Mouse (Mus musculus): ENCODE data around the gene Doc2a. TPM values are rescaled to one million over a fixed set of nuclear protein-coding genes. Genes with fewer than 3 reads are reported as not detected.

Gene Doc2a
- polyA plus RNA-seq, 1 experiment from 2014 or later: 4.3 TPM

DNA sequence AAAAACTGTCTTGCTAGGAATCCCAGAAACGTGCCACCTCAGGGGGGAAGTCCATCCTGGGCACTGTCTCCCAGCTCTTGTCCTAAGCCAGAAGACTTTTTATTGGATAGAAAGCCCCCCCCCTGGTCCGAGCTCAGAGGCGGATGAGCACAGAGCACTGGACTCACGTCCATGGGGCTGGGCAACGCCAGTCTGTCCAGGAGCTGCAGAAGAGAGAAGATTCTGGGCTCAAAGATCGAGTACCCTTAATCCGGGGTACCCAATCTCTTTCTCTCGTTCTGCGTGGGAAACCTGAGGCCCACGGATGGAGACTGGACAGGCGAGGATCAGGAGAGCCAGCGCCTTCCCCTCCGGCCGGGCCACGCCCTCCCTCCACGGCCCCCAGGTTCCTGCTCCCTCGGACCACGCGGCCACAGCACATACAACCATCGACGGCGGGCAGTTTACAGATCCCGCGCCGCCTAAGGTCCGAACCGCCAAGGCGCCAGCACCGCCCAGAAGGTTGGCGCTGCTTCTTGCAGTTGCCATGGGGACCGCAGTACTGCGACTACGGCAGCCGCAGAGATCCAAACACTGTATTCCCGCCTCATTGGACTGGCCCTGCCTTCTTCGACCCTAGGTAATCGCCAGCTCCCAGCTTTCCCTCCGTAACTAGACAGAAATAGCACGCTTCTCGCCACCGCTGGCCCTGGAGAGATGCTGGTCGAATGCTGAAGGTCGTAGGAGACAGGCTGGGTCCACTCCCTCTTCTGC, 38.3 kb upstream of the Doc2a start:
- no peaks in the 10 kb centered on the region for H3K27me3 ChIP-seq
- H3K4me2 ChIP-seq (replicated peaks): peak overlapping the region; percentile 91
- H3K4me1 ChIP-seq: peaks cover 17% of the 10 kb centered on the region
- ATAC-seq (ENCODE audit: low FRiP score): peak; percentile 90
- peak overlapping the region; percentile 64 for H3K4me3 ChIP-seq
- peak overlapping the region; percentile 83 for H3K9ac ChIP-seq
- H3K9me3 ChIP-seq (replicated peaks): no peaks in the 10 kb centered on the region
- peak overlapping the region; percentile 77 for H3K27ac ChIP-seq
- under 1% methylated on average over 43 of the region's 43 CpGs for WGBS
- peaks cover 4% of the 10 kb centered on the region; the same call in 1 of the 2 replicates for H3K36me3 ChIP-seq

DNA sequence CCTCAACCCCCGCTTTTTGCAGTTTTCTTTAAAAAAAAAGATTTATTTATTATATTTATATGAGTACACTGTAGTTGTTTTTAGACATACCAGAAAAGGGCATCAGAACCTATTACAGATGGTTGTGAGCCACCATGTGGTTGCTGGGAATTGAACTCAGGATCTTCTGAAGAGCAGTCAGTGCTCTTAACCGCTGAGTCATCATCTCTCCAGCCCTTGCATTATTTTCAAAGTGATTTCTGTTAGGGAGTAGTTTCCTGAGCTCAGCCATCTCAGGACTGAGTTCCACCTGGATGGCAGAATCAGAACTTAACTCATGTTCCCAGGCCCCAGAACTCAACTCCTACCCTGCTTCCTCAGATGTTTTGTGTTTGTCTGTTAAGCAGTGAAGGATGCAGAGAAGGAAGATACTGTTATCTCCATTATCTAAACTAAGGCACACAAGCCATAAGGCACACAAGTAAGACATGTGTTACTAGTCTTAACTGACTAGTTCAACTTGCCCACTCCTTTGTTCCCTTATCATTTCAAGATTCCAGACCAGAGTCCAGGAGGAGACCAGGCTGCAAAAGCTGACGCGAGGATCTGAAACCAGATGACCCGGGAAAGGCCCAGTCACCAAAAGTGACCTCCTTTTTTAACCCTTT, 37.4 kb upstream of the Doc2a start:
- no peaks in the 10 kb centered on the region for H3K36me3 ChIP-seq
- H3K9ac ChIP-seq: peak overlapping the region; percentile 83; the same call in 1 of the 2 replicates
- 59% methylated on average over 5 of the region's 5 CpGs for WGBS
- no peak overlapping the region for H3K4me3 ChIP-seq
- H3K4me2 ChIP-seq (replicated peaks): 0 out of 2 replicates have a peak overlapping the region, but pooled peaks have one; percentile 91
- ATAC-seq (ENCODE audit: low FRiP score): no peak
- no peaks in the 10 kb centered on the region for H3K9me3 ChIP-seq (replicated peaks)
- no peak overlapping the region for H3K27ac ChIP-seq
- peaks cover 17% of the 10 kb centered on the region for H3K4me1 ChIP-seq
- H3K27me3 ChIP-seq: no peaks in the 10 kb centered on the region

DNA sequence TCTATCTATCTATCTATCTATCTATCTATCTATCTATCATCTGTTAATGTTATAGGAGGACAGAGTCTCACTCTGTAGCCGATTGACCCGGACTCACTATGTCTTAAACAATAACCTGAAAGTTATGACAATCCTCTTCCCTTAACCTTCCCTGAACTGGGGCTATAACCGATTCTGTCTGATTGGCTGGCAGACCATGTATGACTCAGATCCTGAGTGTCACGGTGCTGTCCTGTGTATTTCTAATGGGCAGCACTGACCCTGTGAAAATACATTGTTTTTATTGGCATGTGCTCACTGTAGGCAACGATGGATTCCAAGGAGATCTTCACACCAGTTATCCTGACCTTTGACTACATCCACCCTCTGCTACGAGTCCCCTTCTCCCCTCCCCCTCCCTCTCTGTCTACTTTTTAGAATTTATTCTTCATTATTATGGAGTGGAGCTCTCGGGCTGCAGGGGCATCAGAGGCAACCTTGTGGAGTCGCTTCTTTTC, 31.4 kb upstream of the Doc2a start:
- H3K27me3 ChIP-seq: no peaks in the 10 kb centered on the region
- no peak for ATAC-seq (ENCODE audit: low FRiP score)
- no peaks in the 10 kb centered on the region for H3K9me3 ChIP-seq (replicated peaks)
- H3K4me3 ChIP-seq: no peak overlapping the region
- 52% methylated on average over 8 of the region's 8 CpGs for WGBS
- no peaks in the 10 kb centered on the region for H3K4me1 ChIP-seq
- no peaks in the 10 kb centered on the region for H3K36me3 ChIP-seq
- H3K9ac ChIP-seq: no peak overlapping the region
- H3K27ac ChIP-seq: no peak overlapping the region
- H3K4me2 ChIP-seq (replicated peaks): no peak overlapping the region

DNA sequence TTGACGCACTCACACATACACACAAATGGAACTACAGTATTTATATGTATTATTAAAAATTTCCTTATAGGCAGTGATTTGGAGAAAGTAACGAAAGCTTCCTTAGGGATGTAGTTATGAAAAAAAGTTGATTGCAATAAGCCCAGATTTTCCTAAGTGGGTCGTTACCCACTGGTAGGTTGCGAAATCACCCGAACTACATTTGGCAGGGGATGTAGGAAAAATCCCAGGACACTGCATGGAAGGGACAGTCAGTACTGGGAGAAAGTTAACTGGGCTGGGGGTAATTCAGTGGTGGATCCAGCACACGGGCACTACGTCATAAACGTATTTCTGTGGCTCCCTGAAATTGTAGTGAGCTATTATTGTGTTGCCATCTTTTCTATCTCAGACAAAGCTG, 30.7 kb upstream of the Doc2a start:
- Histone ChIP-seq H3K9me3 (replicated peaks) (no peaks in the 10 kb centered on the region), H3K4me2 (replicated peaks) (no peak overlapping the region), H3K4me1 (no peaks in the 10 kb centered on the region), H3K27me3 (no peaks in the 10 kb centered on the region), H3K27ac (no peak overlapping the region), H3K4me3 (no peak overlapping the region), H3K9ac (no peak overlapping the region), H3K36me3 (no peaks in the 10 kb centered on the region)
- WGBS: 88% methylated on average over 8 of the region's 8 CpGs
- no peak for ATAC-seq (ENCODE audit: low FRiP score)

DNA sequence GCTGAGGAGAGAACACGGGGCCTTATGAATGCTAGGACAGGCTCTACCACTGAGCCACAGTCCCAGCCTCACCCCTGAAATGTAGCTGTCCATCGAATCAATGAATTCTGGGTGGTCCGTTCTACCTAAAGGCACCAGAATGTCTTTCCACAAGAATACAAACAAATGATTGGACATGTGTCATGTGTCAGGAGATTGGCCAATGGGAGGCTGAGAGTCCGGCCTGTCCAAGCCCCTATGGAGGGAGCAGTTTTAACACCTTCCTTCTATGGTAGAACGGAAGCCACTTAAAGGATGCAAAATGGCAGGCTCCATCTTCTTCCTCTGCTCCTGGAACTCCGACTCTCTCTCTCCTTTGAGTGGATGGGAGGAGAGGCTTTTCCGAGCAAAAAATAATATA, 29.6 kb upstream of the Doc2a start:
- H3K36me3 ChIP-seq: no peaks in the 10 kb centered on the region
- WGBS: 90% methylated on average over 7 of the region's 7 CpGs
- no peak overlapping the region for H3K27ac ChIP-seq

DNA sequence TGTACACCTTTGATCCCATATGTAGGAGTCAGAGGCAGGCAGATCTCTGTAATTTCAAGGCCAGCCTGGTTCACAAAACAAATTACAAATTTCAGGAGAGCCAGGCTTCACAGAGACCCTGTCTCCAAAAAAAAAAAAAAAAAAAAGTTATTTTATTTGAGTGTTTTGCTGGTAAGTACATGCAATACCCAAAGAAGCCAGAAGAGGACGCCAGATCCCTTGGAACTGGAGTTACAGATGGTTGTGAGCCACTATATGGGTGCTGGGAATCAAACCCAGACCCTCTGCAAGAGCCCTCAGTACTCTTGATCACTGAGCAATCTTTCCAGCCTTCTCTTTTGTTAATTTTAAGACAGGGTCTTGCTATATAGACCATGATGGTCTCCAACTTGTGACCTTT, 28.4 kb upstream of the Doc2a start:
- Histone ChIP-seq H3K36me3 (no peaks in the 10 kb centered on the region), H3K27ac (no peak overlapping the region), H3K4me2 (replicated peaks) (no peak overlapping the region), H3K9me3 (replicated peaks) (no peaks in the 10 kb centered on the region), H3K27me3 (peaks cover 8% of the 10 kb centered on the region; the same call in 1 of the 2 replicates), H3K4me1 (peaks cover 12% of the 10 kb centered on the region), H3K9ac (no peak overlapping the region), H3K4me3 (no peak overlapping the region)
- WGBS: 41% methylated on average over 1 of the region's 1 CpGs
- no peak for ATAC-seq (ENCODE audit: low FRiP score)

More for the DNA sequence above, 29.6 kb upstream of the Doc2a start:
- no peak overlapping the region for H3K4me2 ChIP-seq (replicated peaks)
- no peak for ATAC-seq (ENCODE audit: low FRiP score)
- H3K4me3 ChIP-seq: no peak overlapping the region
- H3K4me1 ChIP-seq: peaks cover 7% of the 10 kb centered on the region
- no peak overlapping the region for H3K9ac ChIP-seq
- H3K27me3 ChIP-seq: peaks cover 5% of the 10 kb centered on the region; the same call in 1 of the 2 replicates
- no peaks in the 10 kb centered on the region for H3K9me3 ChIP-seq (replicated peaks)

DNA sequence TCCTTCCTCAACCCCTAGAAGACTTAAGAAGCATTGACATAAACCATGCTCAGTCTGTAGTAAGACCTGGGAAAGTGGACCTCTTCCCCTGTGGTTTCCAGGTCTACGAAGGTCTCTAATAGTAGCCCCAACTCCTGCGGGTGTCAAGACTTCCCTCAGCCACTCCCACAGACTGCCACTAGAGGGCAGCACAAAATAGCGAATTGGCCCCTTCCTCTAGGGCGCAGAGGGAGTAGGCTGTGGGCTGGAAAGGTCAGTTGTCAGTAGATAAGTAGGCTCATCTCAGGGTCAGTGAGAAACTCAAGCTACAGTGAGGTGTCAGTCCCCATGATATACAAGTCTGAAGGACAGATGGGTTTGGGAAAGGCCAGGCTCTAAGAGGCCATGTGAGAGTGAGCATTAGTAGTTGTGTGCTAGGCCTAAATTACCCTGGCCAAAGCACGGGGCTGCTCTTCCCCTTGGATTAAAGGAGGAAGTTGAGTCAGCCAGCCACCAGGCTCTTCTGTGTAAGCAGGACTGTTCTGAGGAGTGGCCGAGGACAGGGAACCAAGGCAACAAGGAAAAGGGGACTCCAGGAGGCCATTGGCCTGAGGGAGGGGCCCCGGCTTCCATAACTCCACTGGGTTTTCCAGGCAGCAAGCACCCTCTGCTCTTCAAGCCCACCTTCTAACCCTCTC, 25.2 kb upstream of the Doc2a start:
- Histone ChIP-seq H3K4me1 (peaks cover 26% of the 10 kb centered on the region), H3K4me2 (replicated peaks) (peak overlapping the region; percentile 71), H3K27me3 (peaks cover 25% of the 10 kb centered on the region), H3K36me3 (no peaks in the 10 kb centered on the region), H3K9me3 (replicated peaks) (no peaks in the 10 kb centered on the region), H3K27ac (peak overlapping the region; percentile 91), H3K4me3 (peak overlapping the region; percentile 59; the same call in 1 of the 2 replicates), H3K9ac (peak overlapping the region; percentile 84; the same call in 1 of the 2 replicates)
- ATAC-seq (ENCODE audit: low FRiP score): peak; percentile 13; the same call in 1 of the 2 replicates
- 23% methylated on average over 7 of the region's 7 CpGs for WGBS

DNA sequence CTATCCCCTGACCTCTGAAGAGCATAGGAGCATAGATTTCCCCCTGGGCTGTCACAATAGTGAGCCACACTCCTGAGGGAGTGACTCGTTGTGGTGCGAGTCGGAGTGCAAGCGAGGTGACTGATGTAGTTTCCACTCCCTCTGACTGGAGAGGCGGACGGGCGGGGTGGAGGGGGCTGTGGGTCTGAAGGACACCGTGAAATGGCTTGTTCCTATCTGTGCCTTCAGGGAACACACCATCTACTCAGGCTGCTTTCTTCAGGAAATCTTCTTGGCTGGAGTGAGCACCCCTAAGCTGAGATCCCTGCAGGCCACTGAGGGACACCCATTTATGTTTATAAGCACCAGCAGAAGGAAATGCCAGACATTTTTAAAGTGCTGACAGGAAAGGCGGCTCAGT, 24.5 kb upstream of the Doc2a start:
- peak overlapping the region; percentile 84 for H3K9ac ChIP-seq

DNA sequence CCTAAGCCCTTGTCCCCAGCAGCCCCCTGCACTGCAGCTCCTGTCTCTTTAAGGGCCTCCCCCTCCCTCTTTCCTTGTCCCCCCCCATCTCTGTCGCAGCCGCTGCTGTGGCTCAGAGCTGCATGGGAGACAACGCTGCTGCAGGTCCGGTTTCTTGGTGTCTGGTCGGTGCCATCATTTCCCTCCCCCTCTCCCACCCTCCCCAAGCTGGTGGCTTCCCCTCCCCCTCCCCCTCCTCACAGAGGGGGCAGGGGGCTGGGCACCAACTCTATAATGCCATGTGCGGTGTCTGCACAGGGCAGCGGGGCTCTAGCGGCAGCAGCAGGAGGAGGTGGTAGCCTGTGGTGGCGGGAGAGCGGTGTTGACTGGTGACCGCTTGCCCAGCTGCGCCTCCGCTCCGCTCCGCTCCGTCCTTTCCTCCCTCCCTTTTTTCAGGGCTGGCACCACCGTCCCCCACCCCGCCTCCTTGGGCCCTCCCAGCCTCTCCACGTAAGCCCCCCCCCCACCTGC, 24.0 kb upstream of the Doc2a start:
- Histone ChIP-seq H3K9me3 (replicated peaks) (no peaks in the 10 kb centered on the region), H3K4me1 (peaks cover 26% of the 10 kb centered on the region), H3K9ac (peak overlapping the region; percentile 84), H3K27me3 (peaks cover 25% of the 10 kb centered on the region), H3K4me3 (peak overlapping the region; percentile 59), H3K4me2 (replicated peaks) (peak overlapping the region; percentile 71), H3K36me3 (no peaks in the 10 kb centered on the region), H3K27ac (peak overlapping the region; percentile 91)
- WGBS: 1% methylated on average over 14 of the region's 19 CpGs
- ATAC-seq (ENCODE audit: low FRiP score): peak; percentile 77

More for the DNA sequence above, 24.5 kb upstream of the Doc2a start:
- Histone ChIP-seq H3K36me3 (no peaks in the 10 kb centered on the region), H3K27ac (peak overlapping the region; percentile 91), H3K4me3 (peak overlapping the region; percentile 59), H3K4me2 (replicated peaks) (peak overlapping the region; percentile 71), H3K27me3 (peaks cover 25% of the 10 kb centered on the region), H3K9me3 (replicated peaks) (no peaks in the 10 kb centered on the region), H3K4me1 (peaks cover 26% of the 10 kb centered on the region)
- 5% methylated on average over 9 of the region's 9 CpGs for WGBS
- ATAC-seq (ENCODE audit: low FRiP score): peak; percentile 45

DNA sequence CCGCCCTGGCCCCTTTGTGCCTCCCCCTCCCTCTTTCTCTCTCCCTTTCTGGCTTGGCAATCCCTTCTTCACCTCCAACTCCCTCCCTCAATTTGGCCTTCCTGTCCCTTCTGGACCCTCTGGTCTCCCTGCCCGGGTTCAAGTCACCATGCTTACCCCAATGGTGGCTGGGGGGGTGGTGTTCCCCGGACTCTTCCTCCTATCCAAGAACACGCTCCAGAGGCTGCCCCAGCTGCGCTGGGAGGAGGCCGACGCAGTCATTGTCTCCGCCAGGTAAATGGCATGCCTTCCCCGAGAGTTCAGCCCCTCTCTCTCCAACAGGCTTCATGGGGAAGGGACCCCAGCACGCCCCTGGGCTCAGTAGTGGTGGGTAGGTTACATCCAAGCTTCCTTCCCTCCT, 23.3 kb upstream of the Doc2a start:
- Histone ChIP-seq H3K36me3 (no peaks in the 10 kb centered on the region), H3K27ac (peak overlapping the region; percentile 91), H3K27me3 (peaks cover 25% of the 10 kb centered on the region), H3K9ac (peak overlapping the region; percentile 84), H3K4me3 (peak overlapping the region; percentile 59), H3K4me2 (replicated peaks) (peak overlapping the region; percentile 71), H3K9me3 (replicated peaks) (no peaks in the 10 kb centered on the region), H3K4me1 (peaks cover 26% of the 10 kb centered on the region)
- peak; percentile 12; the same call in 1 of the 2 replicates for ATAC-seq (ENCODE audit: low FRiP score)
- 10% methylated on average over 10 of the region's 10 CpGs for WGBS

DNA sequence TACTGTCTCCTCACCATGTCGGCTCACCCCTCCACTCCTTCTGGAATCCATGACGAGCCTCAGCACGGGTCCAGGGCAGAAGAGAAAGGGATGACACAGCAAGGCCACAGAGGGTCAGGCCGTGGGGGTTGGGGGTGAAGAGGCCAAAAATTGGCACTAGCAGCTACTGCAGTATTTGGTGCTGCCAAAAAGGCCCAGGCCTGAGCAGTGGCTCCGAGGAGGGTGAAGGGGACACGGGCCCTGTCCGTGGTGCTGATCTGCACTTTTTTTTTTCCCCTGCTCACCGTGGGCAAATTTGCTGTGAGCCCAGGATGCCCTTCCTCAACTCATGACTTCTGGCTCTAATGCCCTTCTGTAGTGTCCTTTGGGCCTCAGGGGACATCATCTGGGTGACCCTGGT, 21.8 kb upstream of the Doc2a start:
- H3K4me3 ChIP-seq: 0 out of 2 replicates have a peak overlapping the region, but pooled peaks have one; percentile 59
- no peak overlapping the region for H3K27ac ChIP-seq
- peaks cover 38% of the 10 kb centered on the region for H3K4me1 ChIP-seq
- 24% methylated on average over 8 of the region's 8 CpGs for WGBS
- H3K27me3 ChIP-seq: peaks cover 25% of the 10 kb centered on the region
- ATAC-seq (ENCODE audit: low FRiP score): no peak
- H3K4me2 ChIP-seq (replicated peaks): peak overlapping the region; percentile 71
- H3K9ac ChIP-seq: 0 out of 2 replicates have a peak overlapping the region, but pooled peaks have one; percentile 14
- H3K36me3 ChIP-seq: no peaks in the 10 kb centered on the region
- H3K9me3 ChIP-seq (replicated peaks): no peaks in the 10 kb centered on the region

DNA sequence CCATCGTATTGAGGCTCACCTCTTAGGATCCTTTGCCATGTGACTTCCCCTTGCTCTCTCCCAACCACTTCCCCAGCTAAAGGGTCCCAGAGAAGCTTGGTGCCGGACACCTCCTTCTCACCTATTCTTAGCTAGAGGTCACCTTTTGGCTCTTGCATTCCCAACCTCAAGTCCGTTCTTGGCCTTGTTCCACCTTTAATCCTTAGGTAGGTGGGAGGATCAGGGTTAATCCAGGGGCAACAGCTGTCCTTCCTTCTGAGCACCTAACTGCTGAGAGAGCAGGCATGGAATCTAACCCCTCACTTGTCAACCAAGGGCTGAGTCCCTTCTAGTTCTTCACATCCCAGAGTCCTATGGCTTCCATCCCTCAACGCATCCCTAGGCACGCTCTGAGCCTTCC, 21.3 kb upstream of the Doc2a start:
- H3K9ac ChIP-seq: no peak overlapping the region
- no peak for ATAC-seq (ENCODE audit: low FRiP score)
- 78% methylated on average over 5 of the region's 5 CpGs for WGBS
- H3K27me3 ChIP-seq: peaks cover 25% of the 10 kb centered on the region
- H3K4me1 ChIP-seq: peaks cover 38% of the 10 kb centered on the region
- H3K9me3 ChIP-seq (replicated peaks): no peaks in the 10 kb centered on the region
- H3K4me3 ChIP-seq: no peak overlapping the region
- H3K27ac ChIP-seq: no peak overlapping the region
- peak overlapping the region; percentile 71; the same call in 1 of the 2 replicates for H3K4me2 ChIP-seq (replicated peaks)
- no peaks in the 10 kb centered on the region for H3K36me3 ChIP-seq

Data from hindbrain, embryonic 12.5 days (tissue).